Mouse (Mus musculus) kidney, adult 8-10 months (tissue): ENCODE results near the gene Tnfsf13b.

ENCODE experiments used
- DNase-seq, 2 experiments: peaks; one replicate each; pipeline ENCODE4 v3.0.0; 2022

Gene Tnfsf13b

GRCm38 (mm10) chr8:10045743-10046142 lies 39.5 kb downstream of the Tnfsf13b start:
- DNase-seq = no peak

- DNase-seq = no peak
These were observed 42.9 kb downstream of the Tnfsf13b start for GRCm38 (mm10) chr8:10049162-10049561.

GRCm38 (mm10) chr8:10051576-10051975 lies 45.3 kb downstream of the Tnfsf13b start:
- no peak for DNase-seq

- no peak for DNase-seq
These were observed 47.3 kb downstream of the Tnfsf13b start for GRCm38 (mm10) chr8:10053571-10053990.

GRCm38 (mm10) chr8:10061001-10061400 lies 54.7 kb downstream of the Tnfsf13b start:
- DNase-seq = no peak

- DNase-seq = no peak
These were observed 60.6 kb downstream of the Tnfsf13b start for GRCm38 (mm10) chr8:10066906-10067305.

GRCm38 (mm10) chr8:10067775-10068174 lies 61.5 kb downstream of the Tnfsf13b start:
- DNase-seq = no peak

GRCm38 (mm10) chr8:10072347-10072746 lies 66.1 kb downstream of the Tnfsf13b start:
- DNase-seq = no peak
